Mouse (Mus musculus): ENCODE results near the gene Nol8.

Nol8 gene

GRCm38 (mm10) chr13:49684266-49684665 lies 31.4 kb downstream of the Nol8 start:
- no peak for DNase-seq (ENCODE audit: low read depth)

DNA sequence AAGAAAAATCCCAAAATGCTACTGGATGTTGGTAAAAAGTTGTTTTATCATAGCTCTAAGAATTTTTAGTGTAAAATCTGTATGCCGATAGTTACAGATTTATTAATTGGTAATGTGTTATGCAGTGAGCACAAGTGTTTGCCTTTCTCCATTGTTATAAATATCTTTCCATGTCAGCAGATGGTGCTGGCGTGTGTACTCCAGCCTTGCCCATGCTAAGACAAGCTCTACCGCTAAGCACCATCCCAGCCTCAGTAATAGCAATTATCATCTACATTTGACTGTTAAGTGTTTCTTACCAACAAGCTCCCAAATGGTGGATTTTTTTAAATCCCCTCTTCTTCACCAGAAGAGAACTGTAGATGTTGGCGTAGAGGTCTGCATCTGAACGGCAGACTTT lies 38.2 kb downstream of the Nol8 start:
- DNase-seq (ENCODE audit: low read depth) = no peak

DNA sequence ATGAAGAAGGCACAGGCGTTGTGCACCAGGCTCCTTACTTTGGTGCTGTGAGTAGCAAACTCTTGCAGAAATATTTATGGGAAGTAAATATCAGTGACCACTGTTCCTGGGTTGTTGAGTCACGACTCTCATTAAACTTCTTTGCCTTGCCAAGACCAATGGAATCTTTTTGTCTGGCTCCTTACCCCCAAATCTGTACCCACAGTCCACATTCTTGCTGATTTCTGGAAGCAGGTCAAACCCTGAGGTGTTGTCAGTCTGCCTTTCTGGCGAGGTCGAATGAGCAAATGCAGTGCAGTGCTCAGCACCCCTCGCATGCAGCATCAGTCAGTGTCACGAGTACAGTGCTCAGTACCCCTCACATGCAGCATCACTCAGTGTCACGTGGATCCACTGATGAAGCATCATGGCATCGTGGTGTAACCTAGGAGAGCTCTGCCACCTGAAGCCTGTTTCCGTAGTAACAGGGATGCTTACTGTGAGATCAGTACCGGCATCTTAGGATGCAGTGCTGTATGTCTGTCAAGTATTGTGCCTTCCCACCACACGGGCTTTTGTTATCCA lies 50.4 kb downstream of the Nol8 start:
- no peak for DNase-seq (ENCODE audit: low read depth)

DNA sequence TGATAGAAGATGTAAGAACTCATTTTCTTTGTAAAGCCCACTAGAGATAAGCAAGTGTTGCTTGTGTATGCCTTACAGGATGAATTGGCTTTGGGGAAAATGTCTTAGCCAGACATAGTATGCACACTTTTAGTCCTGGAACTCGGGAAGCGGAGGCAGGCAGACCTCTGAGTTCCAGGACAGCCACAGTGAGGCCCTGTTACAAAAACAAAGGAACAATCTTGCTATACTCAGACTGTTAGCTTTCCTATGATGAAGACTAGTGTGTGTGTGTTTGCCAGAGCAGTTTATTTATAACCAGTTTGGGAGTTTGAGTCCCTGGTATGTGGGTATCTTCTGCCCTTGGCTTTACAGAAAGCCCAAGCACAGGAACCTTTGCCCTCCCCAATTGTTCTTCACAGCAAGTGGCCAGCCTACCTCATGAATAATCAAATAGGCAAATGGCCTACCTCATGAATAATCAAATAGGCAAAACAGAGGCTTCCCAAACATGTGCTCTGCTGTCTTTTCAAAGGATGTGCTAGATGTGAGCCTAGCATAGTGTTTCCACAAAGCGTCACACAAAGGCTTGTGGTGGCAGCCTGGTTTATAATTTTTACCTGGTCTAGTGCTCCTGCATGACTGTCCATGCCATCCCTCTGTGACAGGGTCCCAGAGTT lies 53.3 kb downstream of the Nol8 start:
- DNase-seq (ENCODE audit: low read depth) = no peak

- no peak for DNase-seq (ENCODE audit: low read depth)
Measured at GRCm38 (mm10) chr13:49708311-49708710, 55.4 kb downstream of the Nol8 start.

DNA sequence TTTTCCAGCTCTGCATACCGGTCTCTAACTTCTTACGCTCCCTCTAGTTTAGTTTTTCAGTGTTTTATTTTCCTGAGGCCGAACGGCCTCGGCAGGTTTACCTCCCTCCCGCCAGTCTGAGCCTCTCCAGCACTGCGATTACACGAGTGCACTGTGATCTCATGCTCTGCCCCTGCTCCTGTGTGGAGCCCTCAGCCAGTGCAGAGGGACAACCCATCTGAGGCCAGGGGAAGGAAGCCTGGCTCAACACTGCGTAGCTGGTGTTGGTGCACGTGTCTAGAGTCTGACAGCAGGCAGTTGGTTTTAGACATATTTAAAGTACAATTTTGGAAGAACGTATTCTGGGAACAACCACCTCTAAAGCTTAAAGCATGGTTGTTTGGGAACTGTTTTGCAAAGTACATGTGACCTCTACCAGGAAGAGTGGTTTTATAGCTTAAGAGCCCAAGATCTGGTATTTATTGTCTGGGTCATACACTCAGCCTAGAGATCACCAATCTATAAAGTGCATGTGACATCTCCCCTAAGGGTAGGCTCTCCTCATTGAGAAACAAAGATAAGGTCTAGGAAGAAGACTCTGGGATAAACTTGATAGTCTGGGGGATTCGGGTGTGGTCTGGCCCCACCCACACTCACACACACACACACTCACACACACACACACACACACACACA lies 59.3 kb downstream of the Nol8 start:
- DNase-seq (ENCODE audit: low read depth) = no peak

- DNase-seq (ENCODE audit: low read depth) = no peak
Measured at GRCm38 (mm10) chr13:49719310-49719709, 66.4 kb downstream of the Nol8 start.
